Mouse (Mus musculus) testis, adult 2 months (tissue): Measurements from ENCODE around the gene 9430097D07Rik.

ENCODE experiments used
- CTCF ChIP-seq: fragments of 200-500 bp; IDR thresholded peaks from 2 replicates; pipeline ENCODE4 v1.5.1; 2012; ENCODE audit warnings: low read depth, mild to moderate bottlenecking, inconsistent platforms, low read length, moderate library complexity; ENCODE audit not compliant: control insufficient read depth, insufficient read depth, insufficient replicate concordance
- POLR2A ChIP-seq: fragments of 200-500 bp; IDR thresholded peaks from 2 replicates; pipeline ENCODE4 v1.6.1; 2012; ENCODE audit warnings: low read depth, mild to moderate bottlenecking, inconsistent platforms, low read length, moderate library complexity; ENCODE audit not compliant: control insufficient read depth

DNA sequence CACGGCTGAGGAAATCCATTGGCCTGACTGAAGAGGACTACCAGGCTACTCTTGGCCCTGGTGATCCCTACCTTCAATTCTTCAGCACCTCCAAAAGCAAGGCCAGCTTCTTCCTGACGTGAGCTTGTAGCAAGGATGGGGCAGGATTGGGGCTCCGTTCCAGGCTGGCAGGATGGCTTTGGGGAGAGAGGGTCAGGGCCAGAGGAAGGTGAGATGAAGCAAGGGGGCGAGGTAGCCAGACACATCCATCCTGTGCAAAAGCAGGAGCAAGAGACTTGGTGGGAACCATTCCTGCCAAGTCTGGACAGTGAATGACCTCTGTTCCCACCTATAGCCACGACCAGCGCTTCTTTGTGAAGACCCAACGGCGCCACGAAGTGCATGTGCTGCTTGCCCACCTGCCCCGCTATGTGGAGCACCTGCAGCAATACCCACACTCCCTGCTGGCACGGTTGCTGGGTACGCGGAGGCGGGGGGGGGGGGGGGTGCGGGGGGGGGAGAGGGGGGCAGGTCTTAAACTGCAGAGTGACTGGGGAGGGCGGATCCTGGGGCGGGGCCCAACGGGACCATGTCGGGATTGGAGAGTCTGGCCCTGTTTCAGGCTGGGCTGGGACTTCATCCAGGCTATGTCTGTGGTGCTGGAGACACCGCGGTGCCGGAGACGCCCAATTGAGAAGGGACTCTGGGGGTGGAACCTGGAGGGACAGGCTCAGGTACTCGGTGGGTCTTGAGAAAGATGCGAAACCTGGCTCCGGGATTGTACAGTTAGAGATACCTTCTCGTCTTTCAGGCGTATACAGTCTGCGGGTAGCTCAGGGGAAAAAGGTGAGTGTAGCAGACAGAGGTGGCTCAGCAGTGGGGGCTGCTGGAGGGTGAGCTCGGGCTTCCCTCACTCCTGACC, 2.9 kb upstream of the 9430097D07Rik start:
- TF ChIP-seq CTCF (no peak), POLR2A (no peak)
